Mouse (Mus musculus) kidney, adult 8-10 months (tissue): ENCODE data around the gene Pcyox1.
"Not testable (repeated sequence)": the region's sequence is repeated elsewhere in the genome, so short reads cannot be mapped to it uniquely, and the experiment has no call there.

Experiments used
- DNase-seq, 2 experiments: peaks; one replicate each; pipeline ENCODE4 v3.0.0; 2022

Gene Pcyox1

GRCm38 (mm10) chr6:86397257-86397980, 465 bp upstream of the Pcyox1 start:
- DNase-seq: no peak

- no peak for DNase-seq
Observed at GRCm38 (mm10) chr6:86395969-86396368, 985 bp downstream of the Pcyox1 start.

GRCm38 (mm10) chr6:86395021-86395420, 1.9 kb downstream of the Pcyox1 start:
- no peak for DNase-seq

- no peak for DNase-seq
Observed at GRCm38 (mm10) chr6:86394078-86394720, 2.8 kb downstream of the Pcyox1 start.

- DNase-seq: no peak
Observed at GRCm38 (mm10) chr6:86393187-86393586, 3.8 kb downstream of the Pcyox1 start.

GRCm38 (mm10) chr6:86391326-86391725, 5.6 kb downstream of the Pcyox1 start:
- no peak for DNase-seq

- DNase-seq: peak in 1 of 2 experiments; percentile 40
Observed at GRCm38 (mm10) chr6:86388461-86388860, 8.5 kb downstream of the Pcyox1 start.

- DNase-seq: peak; percentile 71 to 81
Observed at GRCm38 (mm10) chr6:86387313-86387712, 9.6 kb downstream of the Pcyox1 start.

- no peak for DNase-seq
Observed at GRCm38 (mm10) chr6:86385362-86386104, 11.4 kb downstream of the Pcyox1 start.

- no peak for DNase-seq
Observed at GRCm38 (mm10) chr6:86384692-86385091, 12.3 kb downstream of the Pcyox1 start.

- no peak for DNase-seq
Observed at GRCm38 (mm10) chr6:86383370-86383769, 13.6 kb downstream of the Pcyox1 start.

- DNase-seq: no peak
Observed at GRCm38 (mm10) chr6:86382551-86382950, 14.4 kb downstream of the Pcyox1 start.

- not testable (repeated sequence) for DNase-seq
Observed at GRCm38 (mm10) chr6:86380112-86380511, 16.8 kb downstream of the Pcyox1 start.

- no peak for DNase-seq
Observed at GRCm38 (mm10) chr6:86378341-86378740, 18.6 kb downstream of the Pcyox1 start.

- no peak for DNase-seq
Observed at GRCm38 (mm10) chr6:86373556-86373955, 23.4 kb downstream of the Pcyox1 start.

- no peak for DNase-seq
Observed at GRCm38 (mm10) chr6:86371950-86372516, 24.9 kb downstream of the Pcyox1 start.

- peak; percentile 96 for DNase-seq
Observed at GRCm38 (mm10) chr6:86371340-86371911, 25.5 kb downstream of the Pcyox1 start.

- no peak for DNase-seq
Observed at GRCm38 (mm10) chr6:86370764-86371339, 26.1 kb downstream of the Pcyox1 start, which contains the start of gene Snrpg. TSS of gene Snrpg (plus strand) at chr6:86371304.

- DNase-seq: no peak
Observed at GRCm38 (mm10) chr6:86370093-86370713, 26.8 kb downstream of the Pcyox1 start.

GRCm38 (mm10) chr6:86368479-86368878, 28.5 kb downstream of the Pcyox1 start:
- DNase-seq: no peak

- DNase-seq: no peak
Observed at GRCm38 (mm10) chr6:86366853-86367249, 30.1 kb downstream of the Pcyox1 start.
